Mouse (Mus musculus) heart, adult 8-10 months (tissue): ENCODE measurements around the gene Spag7. TPM values are rescaled to one million over a fixed set of nuclear protein-coding genes. Genes with fewer than 3 reads are reported as not detected.
A peak's percentile ranks its signal among the peaks of the same experiment; 100 is the strongest.

Experiments
- DNase-seq: peaks from one replicate; pipeline ENCODE4 v3.0.0; 2022; ENCODE audit warnings: low spot score
- microRNA-seq: library from miRNA; unstranded; fragments of <30 nt; microRNA quantifications from one replicate; pipeline ENCODE4 v1.2.0, GENCODE M21; 2022
- total RNA-seq, 4 experiments: library from RNA; stranded (reverse); gene quantifications; 2 replicates each; pipeline ENCODE4 v1.2.4; 2022

Spag7 gene
- total RNA-seq, 4 experiments from 2014 or later: 89.6 to 119 (median 95.7) TPM

DNA sequence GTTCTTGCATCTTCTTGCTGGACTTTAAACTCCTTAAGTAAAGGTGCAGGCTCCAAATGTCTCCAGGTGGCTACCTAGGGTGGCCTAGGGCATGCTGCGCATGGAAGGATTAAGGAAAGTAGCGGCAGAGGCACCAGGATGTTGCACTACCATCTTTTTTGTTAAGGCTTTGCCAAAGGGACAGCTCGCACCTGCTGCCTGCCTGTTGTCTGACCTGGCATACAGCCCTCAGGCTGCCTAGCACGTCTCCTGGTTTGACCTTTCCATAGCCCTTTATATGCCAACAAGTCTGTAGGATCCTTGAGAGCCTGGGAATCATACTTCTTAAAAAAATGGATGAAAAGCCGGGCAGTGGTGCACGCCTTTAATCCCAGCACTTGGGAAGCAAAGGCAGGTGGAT lies 26.2 kb downstream of the Spag7 start:
- DNase-seq: no peak

- no peak for DNase-seq
Observed at GRCm38 (mm10) chr11:70641241-70641640, 28.0 kb downstream of the Spag7 start.

GRCm38 (mm10) chr11:70639976-70640375 lies 29.2 kb downstream of the Spag7 start:
- no peak for DNase-seq

DNA sequence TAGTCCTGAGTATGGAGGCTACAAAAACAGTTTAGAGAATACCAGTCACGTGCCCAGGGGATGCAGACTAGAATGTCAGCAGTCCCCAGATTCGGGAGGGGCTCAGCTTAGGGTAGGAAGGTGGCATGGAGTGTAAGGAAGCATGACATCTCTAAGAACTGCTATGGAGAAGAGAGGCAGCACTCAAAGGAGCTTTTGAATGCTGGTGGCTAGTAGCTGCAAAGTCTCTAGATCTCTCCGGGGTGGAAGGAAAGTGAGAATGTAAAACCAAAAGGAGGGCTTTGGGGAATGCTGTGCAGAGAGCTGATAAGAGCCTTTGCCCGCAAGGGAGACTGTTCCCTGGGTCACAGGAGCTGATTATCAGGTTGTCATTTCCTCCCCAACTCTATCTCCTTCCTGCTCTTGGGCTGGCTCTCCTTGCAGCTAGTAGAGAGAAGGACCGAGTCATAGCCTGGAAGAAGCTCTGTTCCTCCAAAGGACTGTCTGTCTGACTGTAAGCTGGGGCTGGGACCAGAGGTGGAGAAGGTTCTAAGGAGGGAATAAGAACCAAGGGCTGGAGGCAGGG lies 30.4 kb downstream of the Spag7 start, which contains the start of gene Gp1ba:
Gp1ba (plus strand) TSS at position 409 of the 565 bp plus-strand sequence.
- no peak for DNase-seq

- DNase-seq: no peak
Observed at GRCm38 (mm10) chr11:70638293-70638692, 30.9 kb downstream of the Spag7 start.

DNA sequence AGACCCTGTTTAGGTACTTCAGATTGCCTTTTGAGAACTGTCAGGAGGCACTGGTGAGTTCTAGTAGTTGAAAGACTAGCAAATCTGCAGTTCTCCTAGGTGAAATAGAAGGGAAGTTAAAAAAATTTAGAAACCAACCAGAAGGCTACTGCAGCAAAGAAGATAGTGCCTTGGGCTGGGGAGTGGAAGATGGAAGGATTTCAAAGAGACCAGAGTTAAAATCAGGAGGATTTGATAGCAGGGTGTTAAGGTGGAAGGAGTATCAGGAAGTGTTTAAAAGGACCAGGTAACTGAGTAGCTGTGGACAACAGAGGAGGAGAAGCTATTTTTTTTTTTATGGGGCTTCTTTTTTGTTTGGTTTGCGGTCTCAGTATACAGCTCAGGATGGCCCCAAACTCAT lies 31.5 kb downstream of the Spag7 start:
- no peak for DNase-seq

DNA sequence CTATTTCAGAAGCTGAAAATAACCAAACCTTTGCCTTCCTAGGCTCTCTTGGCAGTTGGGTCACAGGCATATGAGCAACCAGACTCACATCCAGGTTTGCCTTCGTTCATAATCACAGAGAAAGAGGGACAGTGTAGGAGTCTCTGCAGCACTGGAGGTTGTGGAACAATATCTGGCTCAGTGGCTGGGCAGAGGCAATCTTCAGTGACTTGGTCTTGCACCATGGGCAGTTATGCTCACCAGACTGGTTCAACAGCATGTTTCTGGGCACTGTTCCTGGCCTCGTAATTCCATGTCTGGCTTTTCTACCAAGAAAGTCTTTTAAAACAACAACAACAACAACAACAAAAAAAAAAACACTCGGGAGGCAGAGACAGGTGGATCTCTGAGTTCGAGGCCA lies 33.6 kb downstream of the Spag7 start:
- no peak for DNase-seq

- DNase-seq: no peak
Observed at GRCm38 (mm10) chr11:70630129-70630528, 39.1 kb downstream of the Spag7 start.

GRCm38 (mm10) chr11:70629557-70629956 lies 39.7 kb downstream of the Spag7 start:
- DNase-seq: no peak

DNA sequence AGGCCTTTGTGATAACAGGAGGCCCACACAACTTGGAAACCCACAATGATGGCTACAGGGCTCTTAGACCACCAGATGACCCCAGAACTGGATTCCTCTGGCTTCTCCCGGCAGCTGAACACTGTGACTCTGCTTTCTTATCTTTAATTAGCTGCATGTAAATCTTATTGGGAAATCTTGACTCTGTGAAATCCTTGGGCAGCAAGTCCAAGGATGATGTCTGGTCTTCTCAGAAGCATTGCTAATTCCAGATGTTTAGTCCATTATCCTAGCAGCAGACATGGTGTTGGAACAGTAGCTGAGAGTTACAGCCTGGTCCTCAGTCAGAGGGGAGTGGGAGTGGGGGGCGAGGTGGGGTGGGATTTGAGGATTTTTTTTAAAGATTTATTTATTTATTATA lies 40.8 kb downstream of the Spag7 start:
- no peak for DNase-seq

GRCm38 (mm10) chr11:70626877-70627276 lies 42.3 kb downstream of the Spag7 start:
- no peak for DNase-seq

GRCm38 (mm10) chr11:70625473-70625872 lies 43.7 kb downstream of the Spag7 start:
- DNase-seq: no peak

DNA sequence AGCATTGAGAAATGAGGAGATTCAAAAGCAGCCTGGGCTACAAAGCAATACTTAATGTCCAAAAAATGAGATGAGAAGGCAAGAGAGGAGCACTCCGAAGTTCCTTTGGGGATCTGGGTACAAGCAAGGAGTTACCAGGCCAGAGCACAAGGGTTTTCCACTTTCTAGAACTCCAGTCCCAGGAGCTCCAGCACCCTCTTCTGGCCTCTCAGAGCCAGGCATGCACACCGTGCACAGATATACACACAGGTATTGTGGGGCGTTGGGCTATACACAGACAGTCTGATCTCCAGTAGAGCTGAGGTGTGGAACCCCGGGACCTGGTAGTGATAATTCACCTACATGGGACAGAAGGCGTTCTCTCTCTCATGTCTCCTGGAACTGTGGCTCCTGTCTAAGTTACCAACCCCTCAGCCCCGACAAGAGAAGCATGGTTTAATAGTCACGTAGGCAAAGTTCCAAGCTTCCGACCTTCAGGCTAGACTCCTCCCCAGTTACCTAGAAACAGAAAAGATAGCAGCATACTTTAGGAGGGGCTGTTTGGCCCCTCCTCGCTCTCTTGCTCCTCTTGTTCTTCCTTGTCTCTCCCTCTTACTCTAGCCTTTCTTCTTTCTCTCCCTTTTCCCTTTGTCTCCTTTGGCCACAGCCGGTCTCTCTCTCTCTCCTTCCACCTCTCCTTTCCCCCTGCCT lies 46.0 kb downstream of the Spag7 start:
- DNase-seq: no peak

DNA sequence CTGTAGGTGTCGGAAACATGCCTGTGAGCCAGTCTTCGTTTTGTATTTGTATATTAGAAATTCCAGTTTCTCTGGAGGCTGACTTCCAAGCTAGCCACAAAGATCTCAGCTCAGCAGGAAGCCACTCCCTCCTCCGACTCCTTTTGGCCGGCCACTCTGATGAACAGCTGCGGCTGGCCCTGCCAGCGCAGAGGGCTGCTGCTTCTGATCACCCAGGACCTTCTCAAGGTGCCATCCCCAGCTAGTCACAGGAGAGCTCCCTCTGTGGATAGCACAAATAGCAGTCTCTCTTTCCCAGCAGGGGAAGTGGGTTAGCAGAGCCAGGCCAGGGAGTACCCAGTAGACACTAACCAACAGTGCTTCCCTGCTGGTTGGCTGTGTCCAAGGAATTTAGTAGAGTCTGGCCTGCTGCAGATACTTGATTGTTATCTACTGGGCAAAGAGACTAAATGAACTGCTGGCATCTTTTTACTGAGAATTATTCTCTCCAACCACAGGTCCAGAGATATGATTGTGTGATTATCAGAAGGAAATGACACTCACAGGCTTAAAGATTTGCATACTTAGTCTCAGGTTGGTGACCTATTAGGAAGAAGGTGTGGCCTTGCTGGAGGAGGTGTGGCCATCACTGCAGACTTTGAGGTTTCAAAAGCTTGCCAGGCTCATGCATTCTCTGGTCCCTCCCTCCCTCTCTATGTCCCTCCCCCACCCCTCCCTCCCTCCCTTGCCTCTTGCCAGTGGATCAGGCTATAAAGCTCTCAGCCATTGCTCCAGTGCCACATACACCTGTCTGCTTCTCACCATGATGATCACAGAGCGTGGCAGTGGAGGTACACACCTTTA lies 47.0 kb downstream of the Spag7 start:
- DNase-seq: no peak

DNA sequence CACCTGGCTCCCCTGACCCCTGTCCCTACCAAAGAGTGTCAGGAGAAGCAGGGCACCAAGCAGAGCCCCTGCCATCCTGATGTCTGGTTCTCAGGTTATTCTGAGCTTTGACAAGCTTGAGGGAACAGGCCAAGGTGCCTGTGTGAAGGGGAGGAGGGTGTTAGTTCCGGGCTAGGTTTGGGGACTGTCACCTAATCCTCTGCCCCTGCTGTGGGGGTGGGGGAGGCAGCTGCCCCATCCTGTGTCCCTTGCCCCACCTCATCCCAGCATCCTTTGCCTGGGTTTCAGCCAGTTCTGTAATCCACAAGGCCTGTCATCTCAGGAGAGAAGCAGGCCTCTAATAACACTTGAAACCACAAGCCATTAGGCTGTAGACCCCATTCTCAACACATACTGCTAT lies 50.1 kb downstream of the Spag7 start, which contains the start of gene Chrne:
Chrne (minus strand) TSS at position 116 of the 400 bp plus-strand sequence.
- no peak for DNase-seq

GRCm38 (mm10) chr11:70615516-70616093 lies 53.6 kb downstream of the Spag7 start, which contains the start of gene 4930544D05Rik:
TSS of gene 4930544D05Rik (plus strand) at chr11:70615848.
- DNase-seq: no peak

- peak; percentile 66 for DNase-seq
Observed at GRCm38 (mm10) chr11:70615074-70615473, 54.1 kb downstream of the Spag7 start.

Small RNA genes within 50 kb of the gene (microRNA-seq; reads per million reads assigned to microRNA genes)
- not detected for gene Mir6925

Other genes with a start within 250 kb of the Spag7 start
- 10 to 100 TPM in 2 of 4 experiments, 1 to 10 TPM in 2; 9.0 to 10.9 (median 9.9) TPM for gene Arrb2, start 236.8 kb downstream of the Spag7 start, total RNA-seq
- 10 to 100 TPM in 1 of 4 experiments, 1 to 10 TPM in 3; 5.9 to 10.6 (median 6.9) TPM for gene Med11, start 217.5 kb downstream of the Spag7 start, total RNA-seq
- 1 to 10 TPM; 1.1 to 2.7 (median 1.9) TPM for gene Zmynd15, start 210.0 kb downstream of the Spag7 start, total RNA-seq
- gene Cxcl16, start 209.4 kb downstream of the Spag7 start, total RNA-seq: 10 to 100 TPM in 1 of 4 experiments, 1 to 10 TPM in 3; 8.4 to 10.3 (median 9.6) TPM
- gene Tm4sf5, start 164.2 kb downstream of the Spag7 start, total RNA-seq: 1 to 10 TPM in 3 of 4 experiments, under 1 TPM in 1; 0.49 to 2.2 (median 1.5) TPM
- not detected for gene Vmo1, start 154.8 kb downstream of the Spag7 start, total RNA-seq
- gene Gltpd2, start 150.2 kb downstream of the Spag7 start, total RNA-seq: not detected
- 100 to 1,000 TPM; 218 to 249 (median 234) TPM for gene Psmb6, start 144.0 kb downstream of the Spag7 start, total RNA-seq
- not detected for gene Gm40193, start 136.5 kb downstream of the Spag7 start, total RNA-seq
- 1 to 10 TPM; 6.2 to 8.6 (median 8.2) TPM for gene Pld2, start 129.4 kb downstream of the Spag7 start, total RNA-seq
- gene Mink1, start 106.5 kb downstream of the Spag7 start, total RNA-seq: 10 to 100 TPM; 47.8 to 52.8 (median 49.4) TPM
- not detected for gene 4930544D05Rik, start 53.6 kb downstream of the Spag7 start, total RNA-seq
- not detected for gene Chrne, start 50.2 kb downstream of the Spag7 start, total RNA-seq
- gene Gp1ba, start 30.3 kb downstream of the Spag7 start, total RNA-seq: under 1 TPM; 0.31 to 0.55 (median 0.54) TPM
- 10 to 100 TPM; 53.0 to 67.3 (median 58.7) TPM for gene Rnf167, start 22.2 kb downstream of the Spag7 start, total RNA-seq
- gene Slc25a11, start 21.9 kb downstream of the Spag7 start, total RNA-seq: 100 to 1,000 TPM; 640 to 724 (median 656) TPM
- gene Pfn1, start 14.8 kb downstream of the Spag7 start, total RNA-seq: 100 to 1,000 TPM; 243 to 295 (median 274) TPM
- 1,000 to 10,000 TPM; 1,693 to 1,917 (median 1,770) TPM for gene Eno3, start 12.2 kb downstream of the Spag7 start, total RNA-seq
- 10 to 100 TPM; 32.4 to 41.1 (median 34.2) TPM for gene Camta2, start 18.7 kb upstream of the Spag7 start, total RNA-seq
- gene Inca1, start 30.7 kb upstream of the Spag7 start, total RNA-seq: 1 to 10 TPM; 5.1 to 6.7 (median 5.6) TPM
- gene Kif1c, start 31.1 kb upstream of the Spag7 start, total RNA-seq: 100 to 1,000 TPM; 456 to 555 (median 507) TPM
- gene Zfp3, start 94.8 kb upstream of the Spag7 start, total RNA-seq: 1 to 10 TPM; 6.1 to 8.6 (median 7.5) TPM
- under 1 TPM; 0.25 to 0.97 (median 0.53) TPM for gene Scimp, start 143.2 kb upstream of the Spag7 start, total RNA-seq
- 10 to 100 TPM; 35.9 to 40.8 (median 36.5) TPM for gene Rabep1, start 175.4 kb upstream of the Spag7 start, total RNA-seq